Mouse (Mus musculus): Measurements from ENCODE around the gene Ssbp3. TPM values are rescaled to one million over a fixed set of nuclear protein-coding genes. Genes with fewer than 3 reads are reported as not detected.

Gene Ssbp3
- polyA plus RNA-seq, 1 experiment, result 27.8 TPM

- H3K27ac ChIP-seq (ENCODE audit: insufficient read depth, low read length), result no peak overlapping the region; the same call in 1 of the 2 replicates
- peak in 1 of 2 experiments; percentile 11 for DNase-seq (ENCODE audit: low read depth in 1 of 2, low spot score in 2 of 2)
- H3K4me3 ChIP-seq (ENCODE audit: extremely low read depth, insufficient read depth, insufficient read length), result no peak overlapping the region
- H3K4me1 ChIP-seq (ENCODE audit: control insufficient read depth, insufficient read depth, insufficient read length), result peaks cover 12% of the 10 kb centered on the region
- no peaks in the 10 kb centered on the region for H3K36me3 ChIP-seq (ENCODE audit: control insufficient read depth, insufficient read depth, low read length)
- TF ChIP-seq POLR2A (IDR thresholded peaks at IDR 0.05; ENCODE audit: low read depth, low read length), result no peak
- no peak for TF ChIP-seq CTCF (IDR thresholded peaks at IDR 0.05; ENCODE audit: extremely low read depth, insufficient read depth, insufficient read length, insufficient replicate concordance)
- WGBS, result 74% methylated on average over 7 of the region's 7 CpGs
- no peaks in the 10 kb centered on the region for H3K27me3 ChIP-seq (ENCODE audit: control insufficient read depth, insufficient read depth, low read length)
These were observed 71.0 kb downstream of the Ssbp3 start for GRCm38 (mm10) chr4:106981385-106982103.

- Histone ChIP-seq H3K4me3 (ENCODE audit: extremely low read depth, insufficient read depth, insufficient read length) (no peak overlapping the region), H3K27ac (ENCODE audit: insufficient read depth, low read length) (no peak overlapping the region), H3K27me3 (ENCODE audit: control insufficient read depth, insufficient read depth, low read length) (no peaks in the 10 kb centered on the region), H3K4me1 (ENCODE audit: control insufficient read depth, insufficient read depth, insufficient read length) (peaks cover 13% of the 10 kb centered on the region), H3K36me3 (ENCODE audit: control insufficient read depth, insufficient read depth, low read length) (no peaks in the 10 kb centered on the region)
- TF ChIP-seq CTCF (IDR thresholded peaks at IDR 0.05; ENCODE audit: extremely low read depth, insufficient read depth, insufficient read length, insufficient replicate concordance) (no peak), POLR2A (IDR thresholded peaks at IDR 0.05; ENCODE audit: low read depth, low read length) (no peak)
- no peak for DNase-seq (ENCODE audit: low read depth in 1 of 2, low spot score in 2 of 2)
- 84% methylated on average over 4 of the region's 4 CpGs for whole genome bisulfite sequencing
These were observed 72.0 kb downstream of the Ssbp3 start for GRCm38 (mm10) chr4:106982344-106983121.

GRCm38 (mm10) chr4:106983908-106984515 lies 73.5 kb downstream of the Ssbp3 start:
- no peak for TF ChIP-seq CTCF (IDR thresholded peaks at IDR 0.05; ENCODE audit: extremely low read depth, insufficient read depth, insufficient read length, insufficient replicate concordance)
- TF ChIP-seq POLR2A (IDR thresholded peaks at IDR 0.05; ENCODE audit: low read depth, low read length), result no peak
- peaks cover 17% of the 10 kb centered on the region for H3K4me1 ChIP-seq (ENCODE audit: control insufficient read depth, insufficient read depth, insufficient read length)
- H3K27ac ChIP-seq (ENCODE audit: insufficient read depth, low read length), result no peak overlapping the region
- H3K4me3 ChIP-seq (ENCODE audit: extremely low read depth, insufficient read depth, insufficient read length), result no peak overlapping the region
- WGBS, result 84% methylated on average over 7 of the region's 7 CpGs
- H3K27me3 ChIP-seq (ENCODE audit: control insufficient read depth, insufficient read depth, low read length), result no peaks in the 10 kb centered on the region
- no peak for DNase-seq (ENCODE audit: low read depth in 1 of 2, low spot score in 2 of 2)
- no peaks in the 10 kb centered on the region for H3K36me3 ChIP-seq (ENCODE audit: control insufficient read depth, insufficient read depth, low read length)

GRCm38 (mm10) chr4:106985289-106985688 lies 74.8 kb downstream of the Ssbp3 start:
- WGBS, result 93% methylated on average over 4 of the region's 4 CpGs
- DNase-seq (ENCODE audit: low read depth in 1 of 2, low spot score in 2 of 2), result no peak
- no peak overlapping the region for H3K4me3 ChIP-seq (ENCODE audit: extremely low read depth, insufficient read depth, insufficient read length)
- no peaks in the 10 kb centered on the region for H3K27me3 ChIP-seq (ENCODE audit: control insufficient read depth, insufficient read depth, low read length)
- no peaks in the 10 kb centered on the region for H3K36me3 ChIP-seq (ENCODE audit: control insufficient read depth, insufficient read depth, low read length)
- TF ChIP-seq CTCF (IDR thresholded peaks at IDR 0.05; ENCODE audit: extremely low read depth, insufficient read depth, insufficient read length, insufficient replicate concordance) (no peak), POLR2A (IDR thresholded peaks at IDR 0.05; ENCODE audit: low read depth, low read length) (no peak)
- peaks cover 17% of the 10 kb centered on the region for H3K4me1 ChIP-seq (ENCODE audit: control insufficient read depth, insufficient read depth, insufficient read length)
- no peak overlapping the region for H3K27ac ChIP-seq (ENCODE audit: insufficient read depth, low read length)

GRCm38 (mm10) chr4:106985899-106986832 lies 75.7 kb downstream of the Ssbp3 start:
- TF ChIP-seq CTCF (IDR thresholded peaks at IDR 0.05; ENCODE audit: extremely low read depth, insufficient read depth, insufficient read length, insufficient replicate concordance) (no peak), POLR2A (IDR thresholded peaks at IDR 0.05; ENCODE audit: low read depth, low read length) (no peak)
- H3K36me3 ChIP-seq (ENCODE audit: control insufficient read depth, insufficient read depth, low read length), result no peaks in the 10 kb centered on the region
- DNase-seq (ENCODE audit: low read depth in 1 of 2, low spot score in 2 of 2), result no peak
- peaks cover 11% of the 10 kb centered on the region; the same call in 1 of the 2 replicates for H3K4me1 ChIP-seq (ENCODE audit: control insufficient read depth, insufficient read depth, insufficient read length)
- H3K27ac ChIP-seq (ENCODE audit: insufficient read depth, low read length), result no peak overlapping the region
- no peak overlapping the region for H3K4me3 ChIP-seq (ENCODE audit: extremely low read depth, insufficient read depth, insufficient read length)
- H3K27me3 ChIP-seq (ENCODE audit: control insufficient read depth, insufficient read depth, low read length), result no peaks in the 10 kb centered on the region
- WGBS, result 91% methylated on average over 15 of the region's 15 CpGs

Measured in spleen, adult 2 months (tissue).